ENCODE assay signal across 8 mouse cellular contexts in the genomic region with DNA sequence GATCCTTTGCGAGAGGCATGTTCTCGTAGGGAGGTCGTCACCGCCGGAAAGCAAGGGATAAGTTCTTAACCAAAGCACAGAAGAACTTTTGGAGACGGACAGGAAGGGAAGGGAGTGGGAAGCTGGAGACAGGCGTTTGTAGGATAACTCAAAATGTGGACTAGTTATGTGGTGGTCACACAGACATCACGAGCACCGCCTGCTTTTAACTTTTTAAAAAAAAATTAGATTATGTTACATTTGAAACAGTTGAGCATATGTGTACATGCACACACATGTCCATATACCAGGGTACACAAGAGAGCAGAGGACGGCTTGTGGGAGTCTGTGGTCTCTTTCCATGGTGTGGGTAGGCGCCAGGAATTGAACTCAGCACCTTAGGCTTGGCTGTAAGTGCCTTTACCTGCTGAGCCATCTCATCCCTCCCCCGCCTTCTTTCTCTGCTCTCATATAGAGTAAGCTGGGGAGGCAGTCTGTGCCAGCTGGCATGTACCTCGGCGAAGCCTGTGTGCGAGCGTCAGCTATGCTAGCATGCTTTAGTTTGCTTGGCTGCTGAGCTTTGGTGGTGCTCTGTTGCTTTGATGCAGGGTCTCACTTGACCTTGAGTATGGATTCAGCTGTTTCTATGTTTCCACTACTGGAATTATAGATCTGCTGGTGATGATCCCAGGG. TPM values are rescaled to one million over a fixed set of nuclear protein-coding genes. Genes with fewer than 3 reads are reported as not detected.
DNase-seq lines count a peak whose midpoint lies in the region; ATAC-seq and TF ChIP-seq lines count a peak whose summit lies in the region.

A gene (minus strand): TSS at position 51 of the 672 bp plus-strand sequence.

- no peak within 1 kb of the TSS for H3K27ac ChIP-seq in gastrocnemius, adult 2 months
- H3K27ac ChIP-seq in hindbrain, embryonic 16.5 days (ENCODE audit: low read depth, low read length), result no peak within 1 kb of the TSS

- no peak for ATAC-seq in hindbrain, embryonic 16.5 days
- ATAC-seq in megakaryocyte progenitor cell, adult 5-6 weeks (replicated peaks; ENCODE audit: poor library complexity), result no peak

- H3K9me3 ChIP-seq in hindbrain, embryonic 16.5 days (ENCODE audit: control insufficient read depth, low read length), result no peaks in the 10 kb centered on the region

- DNase-seq in layer of hippocampus, adult 8-10 months (ENCODE audit: low spot score in 2 of 2), result no peak
- no peak for DNase-seq in layer of hippocampus, postnatal 36 days
- DNase-seq in adrenal gland, postnatal 25 days, result no peak
- no peak for DNase-seq in gastrocnemius, adult 2 months
- DNase-seq in retina, embryonic 14.5 days (ENCODE audit: low spot score), result no peak
- no peak for DNase-seq in ovary, postnatal 14 days (ENCODE audit: low spot score)

- H3K9ac ChIP-seq in hindbrain, embryonic 16.5 days (ENCODE audit: low read depth, low read length), result no peak within 1 kb of the TSS

- H3K4me1 ChIP-seq in hindbrain, embryonic 16.5 days (ENCODE audit: control insufficient read depth, insufficient read depth, low read depth, low read length), result peaks cover 7% of the 10 kb centered on the region

- H3K27me3 ChIP-seq in hindbrain, embryonic 16.5 days (replicated peaks; ENCODE audit: control insufficient read depth, insufficient read depth, low read length), result no peaks in the 10 kb centered on the region

- TF ChIP-seq CTCF in gastrocnemius, adult 2 months (IDR thresholded peaks at IDR 0.05), result no peak

- WGBS in hindbrain, embryonic 16.5 days, result 94% methylated on average over 16 of the region's 16 CpGs

- H3K4me2 ChIP-seq in hindbrain, embryonic 16.5 days (ENCODE audit: low read length), result no peak within 1 kb of the TSS

- intact Hi-C loops in gastrocnemius, adult 2 months (cut with DNase I), result no loop called here

- no peak within 1 kb of the TSS for H3K4me3 ChIP-seq in gastrocnemius, adult 2 months
- no peak within 1 kb of the TSS for H3K4me3 ChIP-seq in hindbrain, embryonic 16.5 days (ENCODE audit: low read length)

- no peaks in the 10 kb centered on the region for H3K36me3 ChIP-seq in hindbrain, embryonic 16.5 days (ENCODE audit: control insufficient read depth, insufficient read depth, low read length)

RNA-seq across cellular contexts. Expression of the gene that starts here (rescaled TPM):
- total RNA-seq in layer of hippocampus, adult 8-10 months (2022), result 10 to 100 TPM; 12.1 to 53.7 (median 21.9) TPM
- total RNA-seq in layer of hippocampus, postnatal 36 days (2021), result 10 to 100 TPM in 1 of 2 experiments, 1 to 10 TPM in 1; 3.9 to 27.5 TPM
- 41.2 and 182 TPM in 2 replicates for total RNA-seq in adrenal gland, postnatal 25 days (2021)
- 10 to 100 TPM; 34.1 to 35.4 TPM for total RNA-seq in gastrocnemius, adult 2 months (2021)
- polyA plus RNA-seq in hindbrain, embryonic 16.5 days (2015; fragmentation: Nextera tagmentation; extraction: Ambion mirVana), result 113 and 196 TPM in 2 replicates
- total RNA-seq in megakaryocyte progenitor cell, adult 5-6 weeks (2015), result 256 and 259 TPM in 2 replicates
- 119 and 149 TPM in 2 replicates for total RNA-seq in megakaryocyte progenitor cell, adult 5-6 weeks (2017)
